Comparison of ENCODE assay signal across 19 mouse cellular contexts in genomic region chr17:79076974-79077847, GRCm38 (mm10). TPM values are rescaled to one million over a fixed set of nuclear protein-coding genes. Genes with fewer than 3 reads are reported as not detected.
DNase-seq lines count a peak whose midpoint lies in the region; ATAC-seq and TF ChIP-seq lines count a peak whose summit lies in the region.
"Had no signal": no experiment of that assay in that cellular context is flagged by ENCODE, and none has a peak within 500 bp of the region (broad histone marks: within the 10 kb centered on the region; RNA-seq: fewer than 3 reads in every experiment).

No protein-coding gene starts in this region.

- H3K36me3 ChIP-seq in kidney, postnatal 0 days (ENCODE audit: insufficient read depth, low read length), result no peaks in the 10 kb centered on the region
- H3K36me3 ChIP-seq: heart, embryonic 13.5 days; hindbrain, embryonic 13.5 days; limb, embryonic 12.5 days; liver, embryonic 15.5 days had no signal

- DNase-seq in kidney, postnatal 0 days (ENCODE audit: low spot score), result peak; percentile 34
- DNase-seq in kidney, postnatal 4 days, result no peak
- DNase-seq in urinary bladder, postnatal 14 days (ENCODE audit: low spot score), result peak; percentile 9
- DNase-seq in urinary bladder, adult 18-20 months (ENCODE audit: low spot score in 2 of 2), result no peak
- peak; percentile 16 for DNase-seq in lung, postnatal 25 days (ENCODE audit: low spot score)
- DNase-seq in spleen, postnatal 36 days (ENCODE audit: low spot score in 2 of 2), result no peak
- no peak for DNase-seq in adrenal gland, postnatal 14 days
- no peak for DNase-seq in right cerebral cortex, adult 2 months (ENCODE audit: low spot score in 2 of 2)
- DNase-seq: adrenal gland, postnatal 36 days; gastrocnemius, postnatal 36 days; heart, adult 2 months; heart, postnatal 14 days; thymus, postnatal 14 days had no signal

- H3K4me1 ChIP-seq in kidney, postnatal 0 days (replicated peaks; ENCODE audit: insufficient read depth, low read length), result no peaks in the 10 kb centered on the region
- H3K4me1 ChIP-seq: heart, embryonic 13.5 days; hindbrain, embryonic 13.5 days; limb, embryonic 12.5 days; liver, embryonic 15.5 days had no signal

- WGBS in kidney, postnatal 0 days, result 71% methylated on average over 8 of the region's 8 CpGs

- no peaks in the 10 kb centered on the region for H3K27me3 ChIP-seq in kidney, postnatal 0 days (ENCODE audit: insufficient read depth, low read length)
- H3K27me3 ChIP-seq: heart, embryonic 13.5 days; hindbrain, embryonic 13.5 days; limb, embryonic 12.5 days; liver, embryonic 15.5 days had no signal

- no peak overlapping the region for H3K4me2 ChIP-seq in kidney, postnatal 0 days (ENCODE audit: low read length)
- H3K4me2 ChIP-seq: heart, embryonic 13.5 days; hindbrain, embryonic 13.5 days; limb, embryonic 12.5 days; liver, embryonic 15.5 days; midbrain, embryonic 11.5 days had no signal

- ATAC-seq in kidney, postnatal 0 days (replicated peaks; ENCODE audit: low FRiP score, low read depth), result no peak
- ATAC-seq: CD4-positive, CD25-positive, alpha-beta regulatory T cell, adult 4 months had no signal

- no peaks in the 10 kb centered on the region for H3K9me3 ChIP-seq in kidney, postnatal 0 days (replicated peaks; ENCODE audit: low read length)
- H3K9me3 ChIP-seq: heart, embryonic 13.5 days; hindbrain, embryonic 13.5 days; limb, embryonic 12.5 days; liver, embryonic 15.5 days had no signal

- no peak overlapping the region for H3K27ac ChIP-seq in kidney, postnatal 0 days
- H3K27ac ChIP-seq: heart, adult 2 months; heart, embryonic 13.5 days; hindbrain, embryonic 13.5 days; limb, embryonic 12.5 days; liver, embryonic 15.5 days had no signal

- H3K9ac ChIP-seq in kidney, postnatal 0 days (ENCODE audit: low read depth, low read length), result no peak overlapping the region
- H3K9ac ChIP-seq: heart, embryonic 13.5 days; hindbrain, embryonic 13.5 days; limb, embryonic 12.5 days; liver, embryonic 15.5 days had no signal

- no peak for TF ChIP-seq CTCF in kidney, postnatal 0 days (IDR thresholded peaks at IDR 0.05; ENCODE audit: low read depth)

- H3K4me3 ChIP-seq in kidney, postnatal 0 days (replicated peaks; ENCODE audit: low read depth, low read length), result no peak overlapping the region
- H3K4me3 ChIP-seq: heart, adult 2 months; heart, embryonic 13.5 days; hindbrain, embryonic 13.5 days; limb, embryonic 12.5 days; liver, embryonic 15.5 days had no signal

RNA-seq across cellular contexts. Expression of gene Qpct, which starts 25.5 kb away (rescaled TPM):
- polyA plus RNA-seq in kidney, postnatal 0 days (2015; fragmentation: Nextera tagmentation; extraction: Ambion mirVana), result 6.0 and 6.7 TPM in 2 replicates
- 9.2 and 13.0 TPM in 2 replicates for total RNA-seq in adrenal gland, postnatal 14 days (2021)

RNA-seq across cellular contexts. Expression of gene Prkd3, which starts 56.6 kb away (rescaled TPM):
- polyA plus RNA-seq in kidney, postnatal 0 days (2015; fragmentation: Nextera tagmentation; extraction: Ambion mirVana), result 27.5 and 28.9 TPM in 2 replicates
- total RNA-seq in adrenal gland, postnatal 14 days (2021), result 35.5 and 39.6 TPM in 2 replicates

Comparison
In these comparisons a context has a peak if more than half of its experiments do, and no peak if none do; other contexts are left out.
1. DNase-seq: peak in kidney, postnatal 0 days (single experiment), urinary bladder, postnatal 14 days (single experiment) and lung, postnatal 25 days (single experiment); none in kidney, postnatal 4 days (0 of 2), urinary bladder, adult 18-20 months (0 of 2), spleen, postnatal 36 days (0 of 2), adrenal gland, postnatal 14 days (single experiment) and right cerebral cortex, adult 2 months (0 of 2).